ENCODE assay signal across 25 mouse cellular contexts in the genomic region with DNA sequence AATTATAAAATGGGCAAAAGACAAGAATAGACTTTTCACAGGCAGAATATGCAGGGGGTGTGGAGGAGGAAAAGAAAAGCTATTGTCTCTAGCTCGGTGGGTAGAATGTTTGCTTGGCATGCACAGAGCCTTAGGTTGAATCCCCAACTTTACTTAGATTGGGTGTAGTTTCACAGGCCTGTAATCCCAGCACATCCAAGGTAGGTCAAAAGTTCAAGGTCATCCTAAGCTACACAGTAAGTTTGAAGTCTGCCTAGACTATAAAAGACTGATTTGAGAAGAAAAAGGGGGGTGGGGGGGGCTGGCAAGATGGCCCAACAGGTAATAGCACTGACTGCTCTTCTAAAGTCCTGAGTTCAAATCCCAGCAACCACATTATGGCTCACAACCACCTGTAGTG.
"Had no signal": no experiment of that assay in that cellular context is flagged by ENCODE, and none has a peak within 500 bp of the region (broad histone marks: within the 10 kb centered on the region; RNA-seq: fewer than 3 reads in every experiment).

No protein-coding gene starts in this region.

- H3K9ac ChIP-seq: heart, embryonic 15.5 days; hindbrain, embryonic 13.5 days; hindbrain, embryonic 15.5 days; kidney, embryonic 15.5 days; limb, embryonic 12.5 days; liver, embryonic 12.5 days; liver, embryonic 14.5 days had no signal

- ATAC-seq: hindbrain, postnatal 0 days; intestine, embryonic 16.5 days; liver, embryonic 12.5 days had no signal

- H3K27me3 ChIP-seq: heart, embryonic 13.5 days; heart, embryonic 15.5 days; hindbrain, embryonic 13.5 days; hindbrain, embryonic 15.5 days; kidney, embryonic 15.5 days; limb, embryonic 12.5 days; liver, embryonic 12.5 days had no signal

- H3K9me3 ChIP-seq: heart, embryonic 13.5 days; heart, embryonic 15.5 days; hindbrain, embryonic 13.5 days; hindbrain, embryonic 15.5 days; kidney, embryonic 15.5 days; limb, embryonic 10.5 days; limb, embryonic 12.5 days; liver, embryonic 12.5 days had no signal

- H3K4me3 ChIP-seq: heart, adult 2 months; heart, embryonic 13.5 days; heart, embryonic 15.5 days; hindbrain, embryonic 13.5 days; hindbrain, embryonic 15.5 days; kidney, embryonic 15.5 days; limb, embryonic 10.5 days; limb, embryonic 12.5 days; liver, embryonic 12.5 days had no signal

- H3K27ac ChIP-seq: heart, embryonic 13.5 days; hindbrain, embryonic 13.5 days; hindbrain, embryonic 15.5 days; kidney, embryonic 15.5 days; kidney, postnatal 0 days; limb, embryonic 10.5 days; limb, embryonic 12.5 days; liver, embryonic 12.5 days; liver, embryonic 14.5 days had no signal

- H3K4me2 ChIP-seq: heart, embryonic 11.5 days; heart, embryonic 15.5 days; hindbrain, embryonic 13.5 days; hindbrain, embryonic 15.5 days; kidney, embryonic 15.5 days; limb, embryonic 12.5 days had no signal

- DNase-seq: gastrocnemius, postnatal 10 days; gastrocnemius, postnatal 25 days; heart, adult 2 months; heart, postnatal 14 days; heart, postnatal 36 days; kidney, adult 11 months; kidney, adult 2 months; kidney, adult 9 months; kidney, postnatal 14 days; kidney, postnatal 36 days; layer of hippocampus, adult 9-11 months; layer of hippocampus, postnatal 36 days had no signal
